Mouse (Mus musculus) c-Kit-positive CD71-positive TER-119-positive erythroid progenitor cells, embryonic 14.5 days (primary cell): ENCODE data around the gene Plekho1.
A peak's percentile ranks its signal among the peaks of the same experiment; 100 is the strongest.
"Not testable (repeated sequence)": the region's sequence is repeated elsewhere in the genome, so short reads cannot be mapped to it uniquely, and the experiment has no call there.

Experiments
- DNase-seq: peaks from one replicate; pipeline ENCODE4 v3.0.0-alpha.2; 2013; ENCODE audit warnings: low spot score

The Plekho1 gene

GRCm38 (mm10) chr3:95980276-95980970, 15.4 kb downstream of the Plekho1 start:
- DNase-seq: no peak

- DNase-seq: no peak
Observed at GRCm38 (mm10) chr3:95978265-95978664, 17.5 kb downstream of the Plekho1 start.

GRCm38 (mm10) chr3:95977587-95977986, 18.2 kb downstream of the Plekho1 start:
- DNase-seq: not testable (repeated sequence)

- no peak for DNase-seq
Observed at GRCm38 (mm10) chr3:95977079-95977478, 18.7 kb downstream of the Plekho1 start.

- DNase-seq: no peak
Observed at GRCm38 (mm10) chr3:95972873-95973634, 22.7 kb downstream of the Plekho1 start.

- DNase-seq: no peak
Observed at GRCm38 (mm10) chr3:95972251-95972872, 23.4 kb downstream of the Plekho1 start.

- not testable (repeated sequence) for DNase-seq
Observed at GRCm38 (mm10) chr3:95970661-95971060, 25.1 kb downstream of the Plekho1 start.

- no peak for DNase-seq
Observed at GRCm38 (mm10) chr3:95969277-95969676, 26.5 kb downstream of the Plekho1 start.

- DNase-seq: no peak
Observed at GRCm38 (mm10) chr3:95965518-95966451, 30.0 kb downstream of the Plekho1 start.

GRCm38 (mm10) chr3:95963681-95964080, 32.1 kb downstream of the Plekho1 start:
- DNase-seq: no peak

GRCm38 (mm10) chr3:95963230-95963629, 32.6 kb downstream of the Plekho1 start:
- DNase-seq: no peak

GRCm38 (mm10) chr3:95962182-95962581, 33.6 kb downstream of the Plekho1 start:
- DNase-seq: not testable (repeated sequence)

GRCm38 (mm10) chr3:95959807-95960206, 36.0 kb downstream of the Plekho1 start:
- DNase-seq: no peak

- DNase-seq: peak; percentile 65
Observed at GRCm38 (mm10) chr3:95959082-95959481, 36.7 kb downstream of the Plekho1 start.

GRCm38 (mm10) chr3:95957359-95958148, 38.2 kb downstream of the Plekho1 start:
- DNase-seq: no peak

- DNase-seq: no peak
Observed at GRCm38 (mm10) chr3:95955318-95955717, 40.5 kb downstream of the Plekho1 start.

GRCm38 (mm10) chr3:95954648-95955173, 41.1 kb downstream of the Plekho1 start:
- DNase-seq: not testable (repeated sequence)

GRCm38 (mm10) chr3:95953522-95953921, 42.3 kb downstream of the Plekho1 start:
- no peak for DNase-seq

- no peak for DNase-seq
Observed at GRCm38 (mm10) chr3:95953023-95953422, 42.8 kb downstream of the Plekho1 start.

GRCm38 (mm10) chr3:95951566-95951965, 44.2 kb downstream of the Plekho1 start:
- not testable (repeated sequence) for DNase-seq
